Mouse (Mus musculus) ES-E14 (cell line): Measurements from ENCODE around the gene Tcf7. TPM values are rescaled to one million over a fixed set of nuclear protein-coding genes. Genes with fewer than 3 reads are reported as not detected.

ENCODE experiments used
- DNase-seq: peaks from one replicate; pipeline ENCODE4 v3.0.0-alpha.2; 2013; ENCODE audit warnings: low read depth, low spot score
- H3K27ac ChIP-seq: 2 replicates; pipeline ENCODE4 v1.5.1; 2012; ENCODE audit warnings: low read depth, mild to moderate bottlenecking, low read length, moderate library complexity, mixed read lengths; ENCODE audit not compliant: poor library complexity, insufficient read depth, severe bottlenecking
- H3K36me3 ChIP-seq: 2 replicates; pipeline ENCODE4 v1.6.1; 2012; ENCODE audit warnings: mild to moderate bottlenecking, low read length, moderate library complexity, mixed read lengths; ENCODE audit not compliant: control insufficient read depth, poor library complexity, insufficient read depth, severe bottlenecking
- H3K4me1 ChIP-seq, 2 experiments: fragments of 150-350 bp in 1 of 2; sonication (generic) in 1 of 2; 2 replicates each; pipeline ENCODE4 v1.6.1; 2012; ENCODE audit warnings: low read length in 2 of 2, mild to moderate bottlenecking in 1 of 2, mixed read lengths in 1 of 2; ENCODE audit not compliant: control insufficient read depth in 2 of 2, insufficient read depth in 2 of 2, poor library complexity in 1 of 2
- H3K4me3 ChIP-seq, 2 experiments: fragments of 150-350 bp in 1 of 2; sonication (generic) in 1 of 2; 2 replicates each; pipeline ENCODE4 v1.5.1; 2012; ENCODE audit warnings: low read length in 2 of 2, low read depth in 1 of 2, mild to moderate bottlenecking in 1 of 2, mixed read lengths in 1 of 2; ENCODE audit not compliant: insufficient read depth in 1 of 2, poor library complexity in 1 of 2, severe bottlenecking in 1 of 2
- H3K9ac ChIP-seq: 2 replicates; pipeline ENCODE4 v1.6.1; 2012; ENCODE audit warnings: low read depth, mild to moderate bottlenecking, low read length, mixed read lengths; ENCODE audit not compliant: poor library complexity, insufficient read depth, severe bottlenecking
- H3K9me3 ChIP-seq: fragments of 150-350 bp; sonication (generic); 2 replicates; pipeline ENCODE4 v1.6.1; 2012; ENCODE audit warnings: low read depth, mild to moderate bottlenecking, low read length; ENCODE audit not compliant: control insufficient read depth, insufficient read depth
- CHD2 ChIP-seq: IDR thresholded peaks from 2 replicates; pipeline ENCODE4 v1.6.1; 2014; ENCODE audit warnings: mild to moderate bottlenecking, low read depth, low read length, inconsistent platforms
- HCFC1 ChIP-seq: IDR thresholded peaks from 2 replicates; pipeline ENCODE4 v1.6.1; 2012; ENCODE audit warnings: low read length, inconsistent platforms, borderline replicate concordance; ENCODE audit not compliant: insufficient read depth
- MAFK ChIP-seq: IDR thresholded peaks from 2 replicates; pipeline ENCODE4 v1.6.1; 2014; ENCODE audit warnings: mild to moderate bottlenecking, low read depth, low read length, inconsistent platforms; ENCODE audit not compliant: insufficient read depth
- ZC3H11A ChIP-seq: IDR thresholded peaks from 2 replicates; pipeline ENCODE4 v1.6.1; 2012; ENCODE audit warnings: low read depth, mild to moderate bottlenecking, inconsistent platforms, low read length, borderline replicate concordance
- ZNF384 ChIP-seq: IDR thresholded peaks from 2 replicates; pipeline ENCODE4 v1.6.1; 2012; ENCODE audit warnings: low read depth, low read length, inconsistent platforms
- in situ Hi-C, 2 experiments: fragments of 600-800 bp; cut with MboI; formaldehyde crosslinking; loops; one replicate each; pipeline ENCODE4 v1.15.1; 2025; ENCODE audit warnings: low sequenced_read_pairs in 2 of 2, inconsistent platforms in 1 of 2; ENCODE audit not compliant: unreplicated experiment in 2 of 2
- total RNA-seq: library from RNA; depleted of rRNA; stranded (reverse); fragments of 300-350 nt; gene quantifications from 2 replicates; pipeline ENCODE4 v1.2.3, GENCODE M21; 2012

The Tcf7 gene
- total RNA-seq, 1 experiment: 8.1 TPM

- DNase-seq: no peak
- H3K36me3 ChIP-seq: no peaks in the 10 kb centered on the region
- H3K4me1 ChIP-seq: peaks cover 0 to 5% of the 10 kb centered on the region in 2 experiments; a peak in 2 of 4 replicates
- in situ Hi-C loops: no loop called here
- H3K4me3 ChIP-seq: no peak overlapping the region
- no peaks in the 10 kb centered on the region for H3K9me3 ChIP-seq
- no peak overlapping the region for H3K27ac ChIP-seq
- TF ChIP-seq ZC3H11A (no peak), MAFK (no peak), ZNF384 (no peak), CHD2 (no peak), HCFC1 (no peak)
- H3K9ac ChIP-seq: no peak overlapping the region
Measured at GRCm38 (mm10) chr11:52292346-52292745, 9.5 kb upstream of the Tcf7 start.

- no peak overlapping the region for H3K4me3 ChIP-seq
- H3K27ac ChIP-seq: no peak overlapping the region
- TF ChIP-seq HCFC1 (no peak), ZC3H11A (no peak), ZNF384 (no peak), MAFK (no peak), CHD2 (no peak)
- H3K9me3 ChIP-seq: no peaks in the 10 kb centered on the region
- H3K9ac ChIP-seq: no peak overlapping the region
- in situ Hi-C loops: no loop called here
- DNase-seq: no peak
- no peaks in the 10 kb centered on the region for H3K36me3 ChIP-seq
- H3K4me1 ChIP-seq: peaks cover 5 to 27% of the 10 kb centered on the region in 2 experiments; a peak in 3 of 4 replicates
Measured at GRCm38 (mm10) chr11:52286958-52287305, 4.1 kb upstream of the Tcf7 start.

GRCm38 (mm10) chr11:52286301-52286957 lies 3.6 kb upstream of the Tcf7 start:
- H3K9ac ChIP-seq: no peak overlapping the region
- H3K9me3 ChIP-seq: no peaks in the 10 kb centered on the region
- in situ Hi-C loops: no loop called here
- peak overlapping the region in 1 of 2 experiments; percentile 26; a peak in 1 of 4 replicates for H3K4me3 ChIP-seq
- TF ChIP-seq MAFK (no peak), ZNF384 (no peak), CHD2 (no peak), HCFC1 (no peak), ZC3H11A (no peak)
- no peak overlapping the region for H3K27ac ChIP-seq
- peaks cover 5 to 29% of the 10 kb centered on the region in 2 experiments; a peak in 3 of 4 replicates for H3K4me1 ChIP-seq
- peaks cover 3% of the 10 kb centered on the region; the same call in 1 of the 2 replicates for H3K36me3 ChIP-seq
- peak; percentile 79 for DNase-seq

GRCm38 (mm10) chr11:52283596-52284571 lies 1.1 kb upstream of the Tcf7 start:
- no peaks in the 10 kb centered on the region for H3K9me3 ChIP-seq
- in situ Hi-C loops: no loop called here
- no peak overlapping the region for H3K27ac ChIP-seq
- no peak for TF ChIP-seq MAFK
- TF ChIP-seq ZC3H11A: no peak
- no peak for TF ChIP-seq CHD2
- no peak for TF ChIP-seq HCFC1
- TF ChIP-seq ZNF384: no peak
- peaks cover 5 to 30% of the 10 kb centered on the region in 2 experiments; a peak in 3 of 4 replicates for H3K4me1 ChIP-seq
- no peak for DNase-seq
- H3K9ac ChIP-seq: peak overlapping the region; percentile 9; the same call in 1 of the 2 replicates
- peak overlapping the region; percentile 36 to 58 for H3K4me3 ChIP-seq
- peaks cover 25% of the 10 kb centered on the region; the same call in 1 of the 2 replicates for H3K36me3 ChIP-seq
